Mouse (Mus musculus) liver (tissue): ENCODE results near the gene Kdm3a.

Experiments
- DNase-seq: peaks from one replicate; pipeline ENCODE4 v3.0.0-alpha.2; 2020; ENCODE audit warnings: mixed read lengths

Kdm3a gene

DNA sequence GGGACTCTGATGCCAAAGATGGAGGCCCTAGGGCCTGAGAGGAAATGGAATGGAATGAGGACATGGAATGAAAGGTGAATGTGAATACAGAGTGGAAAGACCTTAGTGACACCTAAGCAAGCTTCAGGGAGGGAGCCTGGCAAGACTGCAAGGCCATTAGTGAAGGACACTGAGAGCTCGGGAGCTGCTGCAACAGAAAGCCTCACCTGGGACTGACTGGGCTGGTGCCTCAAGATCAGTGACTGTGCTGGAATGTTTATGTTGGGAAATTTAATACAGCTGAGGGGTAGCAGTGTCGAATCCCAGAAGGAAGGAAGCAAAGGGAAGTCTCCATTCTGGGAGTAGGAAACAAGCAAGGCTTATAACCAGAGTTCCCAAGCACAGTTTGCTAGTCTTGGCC lies 63.8 kb downstream of the Kdm3a start:
- DNase-seq, result no peak

DNA sequence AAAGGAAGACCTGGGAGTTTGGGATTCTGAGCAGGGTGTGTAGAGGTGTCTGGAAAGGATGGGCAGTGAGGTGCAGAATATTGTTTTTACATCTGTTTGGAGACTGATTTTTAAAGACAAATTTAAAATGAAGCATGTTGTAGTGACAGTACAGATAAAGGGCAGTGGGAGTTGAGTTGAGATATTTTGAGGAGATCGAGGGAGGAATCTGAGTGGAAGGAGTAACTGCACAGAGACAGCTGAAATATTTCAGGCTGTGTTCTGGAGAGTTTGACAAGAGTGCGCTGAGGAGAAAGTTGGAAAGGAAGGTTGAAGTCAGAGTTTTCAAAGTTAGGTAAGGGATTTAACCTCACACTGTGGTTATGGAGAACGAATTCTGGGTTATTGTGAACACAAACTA lies 64.2 kb downstream of the Kdm3a start:
- DNase-seq, result no peak

DNA sequence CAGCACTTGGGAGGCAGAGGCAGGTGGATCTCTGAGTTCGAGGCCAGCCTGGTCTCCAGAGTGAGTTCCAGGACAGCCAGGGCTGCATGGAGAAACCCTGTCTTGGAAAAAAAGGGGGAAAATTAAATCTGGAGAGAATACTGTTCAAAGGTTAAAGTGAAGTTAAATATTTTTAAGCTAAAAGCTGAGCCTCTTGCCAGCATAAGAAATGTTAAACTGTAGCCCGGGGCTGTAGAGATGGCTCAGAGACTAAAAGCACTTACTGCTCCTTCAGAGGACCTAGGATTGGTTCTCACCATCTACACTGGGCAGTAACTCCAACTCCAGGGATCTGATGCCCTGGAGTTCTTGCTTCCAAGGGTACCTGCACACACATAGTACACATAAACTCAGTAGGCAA lies 76.0 kb downstream of the Kdm3a start:
- no peak for DNase-seq

DNA sequence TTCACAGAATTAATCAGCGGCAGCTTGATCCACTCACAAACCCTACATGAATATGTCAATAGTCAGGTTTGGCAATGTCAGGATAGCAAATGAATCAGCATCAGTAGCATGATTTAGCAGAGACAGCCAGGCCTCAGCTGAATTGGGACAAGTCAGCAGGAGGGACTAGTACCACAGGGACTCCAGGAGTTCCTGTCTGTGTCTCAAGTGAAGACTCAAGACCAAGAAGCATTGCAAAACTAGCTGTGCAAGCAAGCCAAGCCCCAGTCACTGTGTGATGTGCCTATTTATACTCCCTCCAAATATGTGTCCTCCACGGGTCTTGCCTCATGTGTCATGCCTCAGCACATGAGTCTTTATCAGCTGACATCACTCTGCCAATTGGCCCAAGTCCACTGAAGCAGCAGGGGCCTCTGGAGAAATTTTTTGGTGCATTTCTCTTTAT lies 77.3 kb downstream of the Kdm3a start:
- DNase-seq, result peak; percentile 9

GRCm38 (mm10) chr6:71543686-71544499 lies 88.9 kb downstream of the Kdm3a start, which contains the start of gene Chmp3:
Chmp3 (plus strand) TSS chr6:71543797.
- peak; percentile 97 for DNase-seq
